Comparison of ENCODE assay signal across 8 mouse cellular contexts in the genomic region with DNA sequence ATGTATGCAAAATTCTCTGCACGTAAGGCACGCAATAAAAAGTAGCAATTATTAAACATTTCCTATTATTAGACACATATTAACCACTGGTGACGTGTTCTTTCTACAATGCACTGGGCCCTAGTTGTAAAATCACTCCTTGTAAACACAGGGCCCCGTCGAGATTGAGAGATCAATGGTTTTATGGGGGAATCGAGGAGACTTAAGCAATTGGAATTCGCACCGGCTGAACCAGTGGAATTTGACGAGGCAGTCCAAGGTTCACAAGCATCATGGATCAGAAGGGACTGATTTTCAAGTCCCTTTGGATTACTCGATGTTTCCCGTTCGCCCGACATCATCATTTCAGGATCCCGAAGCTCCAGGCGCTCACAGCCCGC. TPM values are rescaled to one million over a fixed set of nuclear protein-coding genes. Genes with fewer than 3 reads are reported as not detected.
A peak's percentile ranks its signal among the peaks of the same experiment; 100 is the strongest.
DNase-seq lines count a peak whose midpoint lies in the region; ATAC-seq and TF ChIP-seq lines count a peak whose summit lies in the region.

No protein-coding gene starts in this region.

- peak overlapping the region; percentile 65 for H3K27ac ChIP-seq in heart, embryonic 15.5 days
- H3K27ac ChIP-seq in bone marrow, adult 2 months (ENCODE audit: control insufficient read depth, insufficient read depth, low read depth, low read length, poor library complexity) = peak overlapping the region; percentile 12; the same call in 1 of the 2 replicates
- peak overlapping the region; percentile 93 for H3K27ac ChIP-seq in hindbrain, embryonic 12.5 days
- peak overlapping the region; percentile 33; the same call in 1 of the 2 replicates for H3K27ac ChIP-seq in midbrain, embryonic 11.5 days (ENCODE audit: low read depth, low read length)

- no peak for TF ChIP-seq CTCF in bone marrow, adult 2 months (IDR thresholded peaks at IDR 0.05; ENCODE audit: control insufficient read depth, insufficient read depth, low read length)

- ATAC-seq in heart, embryonic 15.5 days (replicated peaks; ENCODE audit: insufficient number of reproducible peaks, insufficient read depth, low FRiP score, low read depth) = no peak
- no peak for ATAC-seq in hindbrain, embryonic 12.5 days (ENCODE audit: low FRiP score)
- ATAC-seq in midbrain, embryonic 11.5 days (ENCODE audit: low FRiP score) = no peak

- H3K36me3 ChIP-seq in heart, embryonic 15.5 days = no peaks in the 10 kb centered on the region
- peaks cover 5% of the 10 kb centered on the region for H3K36me3 ChIP-seq in hindbrain, embryonic 12.5 days
- H3K36me3 ChIP-seq in midbrain, embryonic 11.5 days (ENCODE audit: control insufficient read depth, insufficient read depth, low read length) = no peaks in the 10 kb centered on the region

- peak overlapping the region; percentile 69 for H3K4me3 ChIP-seq in heart, embryonic 15.5 days
- H3K4me3 ChIP-seq in bone marrow, adult 2 months (replicated peaks; ENCODE audit: control insufficient read depth, low read depth, low read length) = peak overlapping the region; percentile 78
- peak overlapping the region; percentile 79 for H3K4me3 ChIP-seq in hindbrain, embryonic 12.5 days
- peak overlapping the region; percentile 80 for H3K4me3 ChIP-seq in midbrain, embryonic 11.5 days (ENCODE audit: low read depth, low read length)

- intact Hi-C loops in gastrocnemius, postnatal 36 days (cut with DNase I) = no loop called here

- no peak for DNase-seq in heart, postnatal 4 days
- no peak for DNase-seq in midbrain, embryonic 11.5 days (ENCODE audit: low spot score, missing footprints)
- DNase-seq in adrenal gland, adult 18-20 months (ENCODE audit: low spot score in 2 of 2) = no peak
- DNase-seq in spleen, adult 12 weeks (ENCODE audit: low spot score) = no peak
- DNase-seq in gastrocnemius, postnatal 36 days = no peak

- no peaks in the 10 kb centered on the region for H3K27me3 ChIP-seq in heart, embryonic 15.5 days
- H3K27me3 ChIP-seq in hindbrain, embryonic 12.5 days = no peaks in the 10 kb centered on the region
- no peaks in the 10 kb centered on the region for H3K27me3 ChIP-seq in midbrain, embryonic 11.5 days (ENCODE audit: control insufficient read depth, insufficient read depth, low read length)

- H3K9ac ChIP-seq in heart, embryonic 15.5 days = peak overlapping the region; percentile 60
- H3K9ac ChIP-seq in hindbrain, embryonic 12.5 days = peak overlapping the region; percentile 66
- peak overlapping the region; percentile 67 for H3K9ac ChIP-seq in midbrain, embryonic 11.5 days (ENCODE audit: low read length)

- no peak for TF ChIP-seq POLR2A in bone marrow, adult 2 months (IDR thresholded peaks at IDR 0.05; ENCODE audit: borderline replicate concordance, control insufficient read depth, low read depth, low read length)

- peak overlapping the region; percentile 83 for H3K4me2 ChIP-seq in heart, embryonic 15.5 days
- H3K4me2 ChIP-seq in hindbrain, embryonic 12.5 days (replicated peaks) = peak overlapping the region; percentile 79
- H3K4me2 ChIP-seq in midbrain, embryonic 11.5 days = peak overlapping the region; percentile 52

- peaks cover 27% of the 10 kb centered on the region for H3K4me1 ChIP-seq in heart, embryonic 15.5 days (replicated peaks)
- no peaks in the 10 kb centered on the region; the same call in 1 of the 2 replicates for H3K4me1 ChIP-seq in bone marrow, adult 2 months (ENCODE audit: control insufficient read depth, insufficient read depth, low read length)
- peaks cover 26% of the 10 kb centered on the region for H3K4me1 ChIP-seq in hindbrain, embryonic 12.5 days
- H3K4me1 ChIP-seq in midbrain, embryonic 11.5 days (ENCODE audit: control insufficient read depth, insufficient read depth, low read length) = peaks cover 13% of the 10 kb centered on the region

- H3K9me3 ChIP-seq in heart, embryonic 15.5 days (replicated peaks) = no peaks in the 10 kb centered on the region
- no peaks in the 10 kb centered on the region for H3K9me3 ChIP-seq in hindbrain, embryonic 12.5 days (replicated peaks)
- H3K9me3 ChIP-seq in midbrain, embryonic 11.5 days (ENCODE audit: control insufficient read depth, low read length) = no peaks in the 10 kb centered on the region

- 45% methylated on average over 16 of the region's 16 CpGs for WGBS in heart, embryonic 15.5 days
- WGBS in bone marrow, adult 2 months = 37% methylated on average over 16 of the region's 16 CpGs
- WGBS in hindbrain, embryonic 12.5 days = 50% methylated on average over 16 of the region's 16 CpGs
- WGBS in midbrain, embryonic 11.5 days = 51% methylated on average over 16 of the region's 16 CpGs

RNA-seq across cellular contexts. Expression of gene Selenoi, which starts 0.5 kb away (rescaled TPM):
- 13.3 and 13.9 TPM in 2 replicates for polyA plus RNA-seq in heart, embryonic 15.5 days (2015; fragmentation: Nextera tagmentation; extraction: Ambion mirVana)
- 10 to 100 TPM; 22.8 to 24.9 TPM for total RNA-seq in heart, postnatal 4 days (2021)
- 4.6 and 7.5 TPM in 2 replicates for polyA plus RNA-seq in bone marrow, adult 2 months (2011; ENCODE audit: insufficient read depth, insufficient read length, low replicate concordance, missing spikeins)
- 22.8 and 23.3 TPM in 2 replicates for polyA plus RNA-seq in hindbrain, embryonic 12.5 days (2016; fragmentation: Nextera tagmentation; extraction: Ambion mirVana)
- 21.8 and 22.0 TPM in 2 replicates for polyA plus RNA-seq in midbrain, embryonic 11.5 days (2014; fragmentation: Nextera tagmentation; extraction: Ambion mirVana)
- total RNA-seq in adrenal gland, adult 18-20 months (2021) = 10 to 100 TPM; 19.2 to 21.0 TPM
- total RNA-seq in gastrocnemius, postnatal 36 days (2021) = 1 to 10 TPM; 9.0 to 9.8 TPM

RNA-seq across cellular contexts. Expression of gene Adgrf3, which starts 26.4 kb away (rescaled TPM):
- 0.25 and 0.46 TPM in 2 replicates for polyA plus RNA-seq in heart, embryonic 15.5 days (2015; fragmentation: Nextera tagmentation; extraction: Ambion mirVana)
- under 1 TPM; 0.21 to 0.45 TPM for total RNA-seq in heart, postnatal 4 days (2021)
- polyA plus RNA-seq in bone marrow, adult 2 months (2011; ENCODE audit: insufficient read depth, insufficient read length, low replicate concordance, missing spikeins) = not detected in 2 replicates
- polyA plus RNA-seq in hindbrain, embryonic 12.5 days (2016; fragmentation: Nextera tagmentation; extraction: Ambion mirVana) = not detected in 2 replicates
- polyA plus RNA-seq in midbrain, embryonic 11.5 days (2014; fragmentation: Nextera tagmentation; extraction: Ambion mirVana) = not detected in 2 replicates
- not detected for total RNA-seq in adrenal gland, adult 18-20 months (2021)
- total RNA-seq in gastrocnemius, postnatal 36 days (2021) = not detected

RNA-seq across cellular contexts. Expression of gene Drc1, which starts 49.3 kb away (rescaled TPM):
- polyA plus RNA-seq in heart, embryonic 15.5 days (2015; fragmentation: Nextera tagmentation; extraction: Ambion mirVana) = 0.84 and 2.7 TPM in 2 replicates
- under 1 TPM in 1 of 2 experiments, not detected in 1; 0.11 TPM for total RNA-seq in heart, postnatal 4 days (2021)
- polyA plus RNA-seq in bone marrow, adult 2 months (2011; ENCODE audit: insufficient read depth, insufficient read length, low replicate concordance, missing spikeins) = 0.82 TPM in 1 of 2 replicates, not detected in the other
- 2.1 and 3.6 TPM in 2 replicates for polyA plus RNA-seq in hindbrain, embryonic 12.5 days (2016; fragmentation: Nextera tagmentation; extraction: Ambion mirVana)
- 0.68 and 0.73 TPM in 2 replicates for polyA plus RNA-seq in midbrain, embryonic 11.5 days (2014; fragmentation: Nextera tagmentation; extraction: Ambion mirVana)
- total RNA-seq in adrenal gland, adult 18-20 months (2021) = under 1 TPM; 0.61 to 0.66 TPM
- total RNA-seq in gastrocnemius, postnatal 36 days (2021) = under 1 TPM in 1 of 2 experiments, not detected in 1; 0.48 TPM

Comparison
In these comparisons a context has a peak if more than half of its experiments do, and no peak if none do; other contexts are left out.
1. H3K27ac ChIP-seq: peak in every context shown above with its lines; median percentile 93 in hindbrain, embryonic 12.5 days; 65 in heart, embryonic 15.5 days; 33 in midbrain, embryonic 11.5 days; 12 in bone marrow, adult 2 months.